Mouse (Mus musculus): ENCODE results near the gene Sh2d3c.

Sh2d3c gene

DNA sequence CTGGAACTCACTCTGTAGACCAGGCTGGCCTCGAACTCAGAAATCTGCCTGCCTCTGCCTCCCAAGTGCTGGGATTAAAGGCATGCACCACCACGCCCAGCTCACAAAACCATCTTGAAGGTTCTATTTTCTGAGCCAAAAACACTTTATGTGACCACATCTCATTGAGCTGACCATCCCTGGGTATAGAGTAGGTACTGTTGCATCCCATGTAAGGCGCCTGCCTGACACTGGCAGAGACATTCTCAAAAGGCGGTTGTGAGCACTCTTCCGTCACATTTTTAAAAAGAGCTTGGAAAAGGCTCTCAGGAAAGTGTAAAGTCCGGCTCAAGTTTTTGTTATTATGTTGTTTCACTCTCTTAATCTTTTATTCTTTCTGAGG, 35.8 kb downstream of the Sh2d3c start:
- no peak for DNase-seq (ENCODE audit: low spot score)

DNA sequence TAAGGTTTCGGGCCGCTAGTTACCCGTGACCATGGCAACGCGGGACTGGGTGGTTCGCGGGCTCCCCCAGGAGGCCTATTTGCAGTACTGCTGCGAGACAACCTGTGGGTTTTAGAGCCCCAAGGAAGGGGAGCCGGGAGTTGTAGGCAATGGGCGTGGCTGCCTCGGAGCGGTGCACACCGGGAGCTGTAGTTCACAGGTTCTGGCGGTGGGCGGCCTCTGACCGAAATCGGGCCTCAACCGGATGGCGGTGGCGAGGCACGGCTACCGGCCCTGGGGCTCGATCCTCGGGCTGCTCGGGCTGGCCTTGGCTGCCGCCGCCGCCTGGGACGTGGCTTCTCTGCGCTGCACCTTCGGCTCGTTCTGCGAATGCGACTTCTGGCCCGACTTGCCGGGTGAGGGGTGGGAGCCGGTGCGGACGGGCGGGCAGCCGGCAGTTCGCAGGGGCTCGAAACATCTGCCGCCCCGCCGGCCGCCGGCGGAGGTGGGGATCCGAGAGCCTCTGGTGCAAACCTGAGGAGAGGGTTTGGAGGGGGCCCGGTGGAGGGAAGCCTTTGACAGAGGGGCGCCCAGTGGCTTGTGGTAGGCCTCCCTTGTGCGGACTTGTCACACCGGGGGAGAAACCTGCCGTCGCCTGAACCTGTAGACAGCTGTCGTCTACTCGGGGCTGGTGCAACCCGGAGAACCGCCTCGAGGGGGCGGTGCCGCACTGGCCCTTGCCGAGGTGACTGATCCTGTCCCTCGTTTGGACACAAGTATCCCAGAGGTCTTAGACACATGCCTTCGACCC, 36.4 kb downstream of the Sh2d3c start, which contains the start of gene Tor2a:
Gene Tor2a, plus strand, starts transcription at position 179 of the 790 bp plus-strand sequence.
- DNase-seq (ENCODE audit: low spot score) = peak; percentile 99

- DNase-seq (ENCODE audit: low spot score) = no peak
Observed at GRCm38 (mm10) chr2:32758503-32758902, 37.6 kb downstream of the Sh2d3c start.

- no peak for DNase-seq (ENCODE audit: low spot score)
Observed at GRCm38 (mm10) chr2:32759001-32759400, 38.1 kb downstream of the Sh2d3c start.

GRCm38 (mm10) chr2:32761361-32761760, 40.5 kb downstream of the Sh2d3c start:
- DNase-seq (ENCODE audit: low spot score) = no peak

- DNase-seq (ENCODE audit: low spot score) = no peak
Observed at GRCm38 (mm10) chr2:32761859-32762258, 41.0 kb downstream of the Sh2d3c start.

GRCm38 (mm10) chr2:32763353-32763752, 42.5 kb downstream of the Sh2d3c start:
- DNase-seq (ENCODE audit: low spot score) = no peak

GRCm38 (mm10) chr2:32767241-32767640, 46.4 kb downstream of the Sh2d3c start:
- DNase-seq (ENCODE audit: low spot score) = no peak

GRCm38 (mm10) chr2:32768661-32769285, 47.9 kb downstream of the Sh2d3c start:
- DNase-seq (ENCODE audit: low spot score) = peak; percentile 71

GRCm38 (mm10) chr2:32769327-32770085, 48.7 kb downstream of the Sh2d3c start:
- DNase-seq (ENCODE audit: low spot score) = no peak

DNA sequence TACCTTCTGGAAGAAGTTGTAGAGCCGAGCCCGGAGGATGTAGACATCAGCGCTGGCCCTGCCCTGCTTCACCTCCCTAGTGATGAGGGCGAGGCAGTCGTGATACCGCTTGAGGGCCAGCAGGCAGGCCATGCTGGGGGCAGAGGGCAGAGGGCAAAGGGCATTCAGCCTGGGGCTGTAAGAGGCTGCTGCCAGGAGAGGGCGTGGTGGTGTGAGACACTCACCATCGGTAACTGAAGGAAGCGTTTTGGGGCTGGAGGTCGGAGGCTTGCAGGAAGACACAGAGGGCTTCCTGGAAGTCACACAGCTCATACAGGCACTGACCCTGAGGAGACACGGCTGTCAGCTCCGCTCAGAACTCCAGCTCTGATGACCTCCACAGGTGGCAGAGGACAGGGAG, 51.0 kb downstream of the Sh2d3c start:
- DNase-seq (ENCODE audit: low spot score) = no peak

DNA sequence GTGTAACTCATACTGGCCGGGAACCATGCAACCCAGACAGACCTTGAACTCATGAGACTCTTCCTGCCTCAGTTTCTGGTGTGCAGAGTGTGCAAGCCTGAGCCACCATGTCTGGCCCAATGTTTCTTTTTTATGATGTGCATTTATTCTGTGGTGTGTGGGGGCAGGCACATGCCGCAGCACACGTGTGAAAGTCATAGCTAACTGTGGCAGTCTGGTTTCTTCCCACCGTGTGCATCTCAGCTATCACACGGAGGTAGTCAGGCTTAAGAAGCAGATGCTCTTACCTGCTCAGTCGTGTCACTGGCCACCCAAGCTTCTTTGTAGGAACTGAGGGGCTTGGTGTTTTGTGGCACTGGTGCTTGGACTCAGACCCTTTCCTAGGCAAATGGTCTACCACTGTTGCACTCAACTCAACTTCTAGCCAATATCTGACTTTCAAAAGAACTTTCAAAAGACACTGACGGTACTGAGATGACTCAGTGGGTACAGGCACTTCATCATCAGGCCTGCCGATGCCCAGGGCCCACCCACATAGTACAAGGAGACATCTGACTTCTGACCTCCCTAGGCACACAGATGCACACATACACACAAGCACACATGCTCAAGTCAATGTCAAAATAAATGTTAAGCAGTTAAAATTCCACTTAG, 51.9 kb downstream of the Sh2d3c start:
- DNase-seq (ENCODE audit: low spot score) = no peak

DNA sequence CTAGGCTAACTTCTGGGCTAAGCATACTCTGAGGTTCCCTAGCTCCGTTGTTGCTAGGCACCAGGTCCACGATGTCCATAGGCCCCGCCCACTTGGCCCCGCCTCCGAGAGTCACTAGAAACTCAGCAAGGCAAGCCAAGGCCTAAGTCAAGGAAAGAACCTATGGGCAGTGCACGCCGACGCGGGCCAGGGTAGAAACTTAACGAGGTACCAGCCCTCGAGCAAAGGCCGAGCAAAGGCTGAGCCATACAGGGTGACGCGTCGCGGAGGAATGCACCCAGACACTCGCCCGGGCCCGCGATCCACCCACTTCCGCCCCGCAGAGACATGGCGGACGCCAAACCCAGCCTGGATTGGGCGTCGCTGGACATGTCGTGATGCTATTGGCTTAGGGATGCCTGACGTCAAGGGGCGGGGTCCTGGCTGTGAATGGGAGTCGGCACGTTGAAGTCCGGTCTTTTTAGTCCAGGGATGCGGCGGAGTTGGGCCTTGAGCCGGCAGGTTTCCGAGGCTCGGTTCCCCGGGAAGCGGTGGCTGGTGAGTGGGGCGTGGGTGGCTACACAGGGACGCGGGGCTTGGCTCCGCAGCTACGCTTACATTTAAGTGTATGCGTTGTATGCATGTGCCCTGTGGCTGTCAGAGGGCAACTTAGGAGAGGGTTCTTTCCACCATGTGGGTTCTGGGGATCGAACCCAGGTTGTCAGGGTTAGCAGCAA, 54.7 kb downstream of the Sh2d3c start, which contains the start of the genes Ttc16 and Ptrh1:
Gene Ttc16, minus strand, starts transcription at position 275 of the 716 bp plus-strand sequence.
Gene Ptrh1, plus strand, starts transcription at position 428 of the 716 bp plus-strand sequence.
- peak; percentile 98 for DNase-seq (ENCODE audit: low spot score)

DNA sequence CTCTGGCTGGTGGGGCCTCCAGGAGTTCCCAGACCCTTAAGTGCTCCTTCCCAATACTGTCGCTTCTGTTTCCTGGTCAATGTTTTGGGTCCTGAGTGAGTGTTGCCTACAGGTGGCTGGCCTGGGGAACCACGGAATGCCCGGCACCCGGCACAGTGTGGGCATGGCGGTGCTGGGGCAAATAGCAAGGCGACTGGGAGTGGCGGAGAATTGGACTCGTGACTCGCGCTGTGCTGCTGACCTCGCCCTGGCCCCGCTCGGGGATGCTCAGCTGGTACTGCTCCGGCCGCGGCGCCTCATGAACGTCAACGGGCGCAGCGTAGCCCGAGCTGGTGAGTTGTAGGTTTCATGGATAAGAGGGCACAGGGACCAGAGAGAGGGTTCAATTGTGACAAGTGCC, 55.3 kb downstream of the Sh2d3c start:
- DNase-seq (ENCODE audit: low spot score) = no peak

DNA sequence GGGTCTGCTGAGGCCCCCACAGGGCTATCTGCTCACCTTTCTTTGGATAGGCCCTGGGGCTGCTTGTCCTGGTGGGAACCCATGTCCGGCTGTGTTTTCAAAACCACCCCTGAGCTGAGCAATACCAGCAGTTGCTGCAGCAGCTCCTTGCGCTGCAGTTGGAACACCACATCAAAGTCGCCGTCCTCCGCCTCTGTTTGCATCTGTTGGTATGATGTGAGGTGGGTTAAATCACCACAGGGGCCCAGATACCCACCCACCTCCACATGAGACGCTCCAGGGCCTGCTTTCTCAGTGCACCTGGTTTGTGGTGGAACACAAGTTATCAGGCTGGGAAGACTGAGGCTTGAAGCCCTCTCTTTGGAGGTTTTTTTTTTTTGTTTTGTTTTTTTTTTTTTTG, 57.2 kb downstream of the Sh2d3c start:
- no peak for DNase-seq (ENCODE audit: low spot score)

- DNase-seq (ENCODE audit: low spot score) = peak; percentile 76
Observed at GRCm38 (mm10) chr2:32779131-32779530, 58.3 kb downstream of the Sh2d3c start.

DNA sequence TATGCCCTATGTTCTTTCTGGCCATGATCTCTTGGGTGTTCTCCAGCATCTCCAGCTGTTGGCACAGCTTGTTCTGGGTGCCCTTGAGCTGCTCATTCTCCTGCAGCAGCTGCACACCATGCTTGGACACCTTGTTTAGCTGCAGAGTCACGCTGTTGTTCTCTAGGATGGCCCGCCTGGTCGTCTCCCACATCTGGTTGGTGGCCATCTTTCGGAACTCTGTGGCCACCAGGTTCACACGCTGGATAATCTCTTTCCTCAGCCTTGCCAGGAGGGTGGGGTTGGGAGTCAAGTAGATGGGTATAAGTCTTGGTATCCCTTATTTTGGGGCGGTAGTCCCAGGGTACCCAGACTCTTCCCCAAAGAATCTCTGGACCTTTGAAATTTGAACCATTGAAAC, 58.9 kb downstream of the Sh2d3c start:
- no peak for DNase-seq (ENCODE audit: low spot score)

GRCm38 (mm10) chr2:32781710-32782109, 60.9 kb downstream of the Sh2d3c start:
- no peak for DNase-seq (ENCODE audit: low spot score)

GRCm38 (mm10) chr2:32784048-32784681, 63.3 kb downstream of the Sh2d3c start, which contains the start of gene Cfap157:
Gene Cfap157 (minus strand): TSS chr2:32784428.
- DNase-seq (ENCODE audit: low spot score) = peak; percentile 63

DNA sequence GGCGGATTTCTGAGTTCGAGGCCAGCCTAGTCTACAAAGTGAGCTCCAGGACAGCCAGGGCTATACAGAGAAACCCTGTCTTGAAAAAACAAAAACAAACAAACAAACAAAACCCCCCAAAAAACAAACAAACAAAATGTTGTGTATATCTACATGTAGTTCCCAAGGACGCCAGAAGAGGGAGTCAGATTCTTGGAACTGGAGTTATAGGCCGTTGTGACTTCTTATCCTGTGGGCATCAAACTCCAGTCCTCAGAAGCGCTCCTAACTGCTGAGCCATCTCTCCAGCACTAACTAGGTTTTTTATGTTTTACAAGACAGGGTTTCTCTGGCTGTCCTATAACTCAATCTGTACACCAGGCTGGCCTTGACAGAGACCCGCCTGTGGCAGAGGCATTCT, 66.3 kb downstream of the Sh2d3c start:
- no peak for DNase-seq (ENCODE audit: low spot score)

DNA sequence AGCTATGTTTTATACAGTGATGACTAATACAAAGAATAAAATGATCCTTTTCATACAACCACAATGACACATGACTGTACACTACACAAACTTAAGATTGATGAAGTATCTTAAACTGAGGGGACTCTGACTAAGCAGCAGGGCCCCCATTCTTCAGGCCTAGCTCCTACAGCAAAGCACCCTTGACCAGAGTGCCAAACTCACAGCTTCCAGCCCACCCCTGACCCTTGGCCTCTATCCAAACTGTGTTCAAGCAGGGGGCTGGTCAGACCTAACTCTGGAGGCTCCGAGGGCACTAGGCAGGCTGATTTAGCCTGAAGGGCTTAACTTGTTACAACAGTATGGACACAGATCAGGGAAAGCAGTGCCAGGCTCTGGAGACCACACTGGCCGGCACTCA, 67.7 kb downstream of the Sh2d3c start:
- DNase-seq (ENCODE audit: low spot score) = no peak
